Mouse (Mus musculus) MEL (cell line): ENCODE data around the gene Reln. TPM values are rescaled to one million over a fixed set of nuclear protein-coding genes. Genes with fewer than 3 reads are reported as not detected.

ENCODE experiments used
- DNase-seq: peaks from one replicate; pipeline ENCODE4 v3.0.0; 2011; ENCODE audit warnings: low read depth, low spot score
- H3K27ac ChIP-seq: 2 replicates; pipeline ENCODE4 v1.5.1; 2012; ENCODE audit warnings: low read depth, mild to moderate bottlenecking, control low read depth, low read length, moderate library complexity; ENCODE audit not compliant: control insufficient read depth
- H3K27me3 ChIP-seq, 2 experiments: fragments of 150-350 bp in 1 of 2; sonication (generic) in 1 of 2; 2 replicates each; pipeline ENCODE4 v1.6.1; 2012; ENCODE audit warnings: low read length in 2 of 2, mild to moderate bottlenecking in 2 of 2, improper control_type of control experiment in 1 of 2, moderate library complexity in 1 of 2; ENCODE audit not compliant: insufficient read depth in 2 of 2, control insufficient read depth in 1 of 2
- H3K36me3 ChIP-seq, 2 experiments: 2 replicates each; pipeline ENCODE4 v1.6.1; 2012 to 2014; ENCODE audit warnings: low read length in 2 of 2, improper control_type of control experiment in 1 of 2, inconsistent platforms in 1 of 2, mild to moderate bottlenecking in 1 of 2; ENCODE audit not compliant: insufficient read depth in 2 of 2, control insufficient read depth in 1 of 2
- H3K4me1 ChIP-seq, 2 experiments: fragments of 150-350 bp in 1 of 2; sonication (generic) in 1 of 2; 2 replicates each; pipeline ENCODE4 v1.6.1; 2012; ENCODE audit warnings: low read length in 2 of 2, improper control_type of control experiment in 1 of 2, mild to moderate bottlenecking in 1 of 2; ENCODE audit not compliant: insufficient read depth in 2 of 2, control insufficient read depth in 1 of 2
- H3K4me3 ChIP-seq, 2 experiments: fragments of 150-350 bp in 1 of 2; sonication (generic) in 1 of 2; 2 replicates each; pipeline ENCODE4 v1.5.1; 2012; ENCODE audit warnings: low read depth in 2 of 2, low read length in 2 of 2, mild to moderate bottlenecking in 2 of 2, moderate library complexity in 2 of 2, control low read depth in 1 of 2, improper control_type of control experiment in 1 of 2; ENCODE audit not compliant: control insufficient read depth in 1 of 2, insufficient read depth in 1 of 2
- H3K79me2 ChIP-seq: 2 replicates; pipeline ENCODE4 v1.6.1; 2012; ENCODE audit warnings: mild to moderate bottlenecking, low read length, moderate library complexity; ENCODE audit not compliant: control insufficient read depth, poor library complexity, insufficient read depth
- H3K9ac ChIP-seq: 2 replicates; pipeline ENCODE4 v1.6.1; 2012; ENCODE audit warnings: low read depth, mild to moderate bottlenecking, control low read depth, low read length, moderate library complexity; ENCODE audit not compliant: control insufficient read depth, poor library complexity, severe bottlenecking
- H3K9me3 ChIP-seq: fragments of 150-350 bp; sonication (generic); replicated peaks from 2 replicates; pipeline ENCODE4 v1.6.1; 2012; ENCODE audit warnings: mild to moderate bottlenecking, low read length, improper control_type of control experiment, moderate library complexity; ENCODE audit not compliant: insufficient read depth
- CHD1 ChIP-seq: IDR thresholded peaks from 2 replicates; pipeline ENCODE4 v1.6.1; 2012; ENCODE audit warnings: low read depth, mild to moderate bottlenecking, inconsistent platforms, low read length, improper control_type of control experiment
- CTCF ChIP-seq, 3 experiments: IDR thresholded peaks in 2 of 3; conservative IDR thresholded peaks in 1 of 3; 2 replicates each; pipeline ENCODE4 v1.5.1; 2011 to 2012; ENCODE audit warnings: low read length in 3 of 3, low read depth in 2 of 3, mild to moderate bottlenecking in 2 of 3, improper control_type of control experiment in 1 of 3, inconsistent platforms in 1 of 3, mixed read lengths in 1 of 3, moderate library complexity in 1 of 3; ENCODE audit not compliant: control insufficient read depth in 1 of 3, insufficient read depth in 1 of 3, poor library complexity in 1 of 3, severe bottlenecking in 1 of 3
- E2F4 ChIP-seq: IDR thresholded peaks from 2 replicates; pipeline ENCODE4 v1.6.1; 2011; ENCODE audit warnings: low read depth, low read length, improper control_type of control experiment, borderline replicate concordance
- ELF1 ChIP-seq: IDR thresholded peaks from 2 replicates; pipeline ENCODE4 v1.6.1; 2014; ENCODE audit warnings: low read depth, mild to moderate bottlenecking, inconsistent platforms, low read length, improper control_type of control experiment, moderate library complexity
- ETS1 ChIP-seq: IDR thresholded peaks from 2 replicates; pipeline ENCODE4 v1.6.1; 2012; ENCODE audit warnings: low read depth, mild to moderate bottlenecking, inconsistent platforms, low read length, improper control_type of control experiment, moderate library complexity
- GABPA ChIP-seq: IDR thresholded peaks from 2 replicates; pipeline ENCODE4 v1.6.1; 2012; ENCODE audit warnings: low read depth, mild to moderate bottlenecking, inconsistent platforms, low read length, improper control_type of control experiment, moderate library complexity
- GATA1 ChIP-seq: IDR thresholded peaks from 2 replicates; pipeline ENCODE4 v1.6.1; 2011; ENCODE audit warnings: low read depth, low read length, improper control_type of control experiment
- KAT2A ChIP-seq: conservative IDR thresholded peaks from 2 replicates; pipeline ENCODE4 v1.6.1; 2012; ENCODE audit warnings: low read depth, low read length, improper control_type of control experiment, inconsistent platforms
- MAX ChIP-seq: IDR thresholded peaks from 2 replicates; pipeline ENCODE4 v1.6.1; 2011; ENCODE audit warnings: low read length, improper control_type of control experiment
- MEF2A ChIP-seq: IDR thresholded peaks from 2 replicates; pipeline ENCODE4 v1.6.1; 2014; ENCODE audit warnings: low read depth, mild to moderate bottlenecking, inconsistent platforms, low read length, improper control_type of control experiment; ENCODE audit not compliant: poor library complexity, insufficient replicate concordance, severe bottlenecking; ENCODE audit errors: extremely low read depth
- MXI1 ChIP-seq: IDR thresholded peaks from 2 replicates; pipeline ENCODE4 v1.6.1; 2011; ENCODE audit warnings: mild to moderate bottlenecking, low read depth, low read length, improper control_type of control experiment
- NRF1 ChIP-seq: IDR thresholded peaks from 2 replicates; pipeline ENCODE4 v1.6.1; 2014; ENCODE audit warnings: low read depth, mild to moderate bottlenecking, inconsistent platforms, low read length, improper control_type of control experiment, moderate library complexity; ENCODE audit not compliant: poor library complexity, insufficient read depth, severe bottlenecking
- POLR2A ChIP-seq, 2 experiments: IDR thresholded peaks; 2 replicates each; pipeline ENCODE4 v1.6.1; 2011 to 2012; ENCODE audit warnings: low read length in 2 of 2, mild to moderate bottlenecking in 2 of 2, control low read depth in 1 of 2, improper control_type of control experiment in 1 of 2, low read depth in 1 of 2, moderate library complexity in 1 of 2; ENCODE audit not compliant: control insufficient read depth in 1 of 2, insufficient read depth in 1 of 2, poor library complexity in 1 of 2
- POLR2AphosphoS2 ChIP-seq: IDR thresholded peaks from 2 replicates; pipeline ENCODE4 v1.6.1; 2011; ENCODE audit warnings: low read length, improper control_type of control experiment
- POLR2AphosphoS5 ChIP-seq: IDR thresholded peaks from 2 replicates; pipeline ENCODE4 v1.6.1; 2012; ENCODE audit warnings: low read depth, borderline replicate concordance, mild to moderate bottlenecking, inconsistent platforms, low read length, moderate library complexity, mixed read lengths
- RAD21 ChIP-seq: IDR thresholded peaks from 2 replicates; pipeline ENCODE4 v1.6.1; 2011; ENCODE audit warnings: mild to moderate bottlenecking, low read depth, low read length, improper control_type of control experiment
- RCOR1 ChIP-seq: IDR thresholded peaks from 2 replicates; pipeline ENCODE4 v1.6.1; 2012; ENCODE audit warnings: low read depth, mild to moderate bottlenecking, inconsistent platforms, low read length, improper control_type of control experiment
- SIN3A ChIP-seq: IDR thresholded peaks from 2 replicates; pipeline ENCODE4 v1.6.1; 2012; ENCODE audit warnings: low read length, improper control_type of control experiment, inconsistent platforms
- SMC3 ChIP-seq: IDR thresholded peaks from 2 replicates; pipeline ENCODE4 v1.6.1; 2011; ENCODE audit warnings: low read depth, low read length, improper control_type of control experiment
- TAL1 ChIP-seq: IDR thresholded peaks from 2 replicates; pipeline ENCODE4 v1.6.1; 2012; ENCODE audit warnings: mild to moderate bottlenecking, inconsistent platforms, low read length, moderate library complexity, mixed read lengths
- UBTF ChIP-seq: IDR thresholded peaks from 2 replicates; pipeline ENCODE4 v1.6.1; 2012; ENCODE audit warnings: low read depth, mild to moderate bottlenecking, inconsistent platforms, low read length, improper control_type of control experiment, moderate library complexity, borderline replicate concordance; ENCODE audit not compliant: insufficient read depth
- USF1 ChIP-seq: IDR thresholded peaks from 2 replicates; pipeline ENCODE4 v1.6.1; 2014; ENCODE audit warnings: low read depth, mild to moderate bottlenecking, inconsistent platforms, low read length, improper control_type of control experiment, moderate library complexity
- ZNF384 ChIP-seq: IDR thresholded peaks from 2 replicates; pipeline ENCODE4 v1.6.1; 2012; ENCODE audit warnings: low read depth, mild to moderate bottlenecking, inconsistent platforms, low read length, improper control_type of control experiment
- polyA plus RNA-seq, 2 experiments: library from polyadenylated mRNA; stranded (reverse) in 1 of 2; unstranded in 1 of 2; fragments of >175 nt in 1 of 2; fragments of >200 nt in 1 of 2; gene quantifications; 2 replicates each; pipeline versions ENCODE4 v1.2.1 to v1.2.4; 2012; ENCODE audit warnings: low replicate concordance in 2 of 2, low read depth in 1 of 2; ENCODE audit not compliant: insufficient read length in 2 of 2, insufficient read depth in 1 of 2, missing spikeins in 1 of 2
- total RNA-seq: library from RNA; depleted of rRNA; stranded (reverse); fragments of 300-350 nt; gene quantifications from 2 replicates; pipeline ENCODE4 v1.2.3, GENCODE M21; 2012

The Reln gene
- total and polyA plus RNA-seq, 3 experiments, result not detected

GRCm38 (mm10) chr5:21915973-21916372 lies 428.5 kb downstream of the Reln start:
- H3K9ac ChIP-seq, result no peak overlapping the region
- DNase-seq, result peak; percentile 34
- H3K4me3 ChIP-seq, result no peak overlapping the region
- TF ChIP-seq NRF1 (no peak), ETS1 (no peak), USF1 (no peak), RAD21 (peak; percentile 50), SMC3 (peak; percentile 43), TAL1 (no peak), RCOR1 (no peak), CTCF (IDR thresholded peaks at IDR 0.05 in 2 of 3, conservative IDR thresholded peaks at IDR 0.05 in 1 of 3; ENCODE audit: control insufficient read depth in 1 of 3, insufficient read depth in 1 of 3, low read depth in 2 of 3, low read length in 3 of 3, poor library complexity in 1 of 3, severe bottlenecking in 1 of 3) (peak; percentile 29 to 53 (median 48)), GABPA (no peak), CHD1 (no peak)
- TF ChIP-seq, all 39 proteins: peak for 3
- no peak overlapping the region for H3K27ac ChIP-seq
- no peaks in the 10 kb centered on the region for H3K9me3 ChIP-seq
- H3K36me3 ChIP-seq, result no peaks in the 10 kb centered on the region
- H3K4me1 ChIP-seq, result no peaks in the 10 kb centered on the region
- no peaks in the 10 kb centered on the region for H3K79me2 ChIP-seq
- no peaks in the 10 kb centered on the region for H3K27me3 ChIP-seq

- H3K4me1 ChIP-seq, result no peaks in the 10 kb centered on the region
- no peak for TF ChIP-seq SIN3A
- TF ChIP-seq POLR2A (IDR thresholded peaks at IDR 0.05; ENCODE audit: control insufficient read depth in 1 of 2, insufficient read depth in 1 of 2, low read depth in 1 of 2, low read length in 2 of 2, poor library complexity in 1 of 2), result no peak
- no peak for TF ChIP-seq CHD1
- TF ChIP-seq POLR2AphosphoS5, result no peak
- no peak for TF ChIP-seq POLR2AphosphoS2
- TF ChIP-seq UBTF, result no peak
- TF ChIP-seq ELF1, result no peak
- no peak for TF ChIP-seq GATA1
- no peak for TF ChIP-seq RAD21
- no peak for TF ChIP-seq MAX
- no peak for TF ChIP-seq NRF1
- no peak for TF ChIP-seq KAT2A
- no peak for TF ChIP-seq MEF2A
- no peak for TF ChIP-seq TAL1
- no peak for TF ChIP-seq MXI1
- no peak for TF ChIP-seq ETS1
- TF ChIP-seq E2F4, result no peak
- no peak for TF ChIP-seq ZNF384
- TF ChIP-seq, all 39 proteins: peak for 0
- H3K9ac ChIP-seq, result no peak overlapping the region
- DNase-seq, result no peak
- H3K27me3 ChIP-seq, result no peaks in the 10 kb centered on the region
- H3K36me3 ChIP-seq, result no peaks in the 10 kb centered on the region
- no peaks in the 10 kb centered on the region for H3K79me2 ChIP-seq
- no peaks in the 10 kb centered on the region for H3K9me3 ChIP-seq
- no peak overlapping the region for H3K27ac ChIP-seq
- H3K4me3 ChIP-seq, result no peak overlapping the region
Observed at GRCm38 (mm10) chr5:21914776-21915175, 429.7 kb downstream of the Reln start.
